Mouse (Mus musculus): ENCODE results near the gene Olfr1369-ps1. TPM values are rescaled to one million over a fixed set of nuclear protein-coding genes. Genes with fewer than 3 reads are reported as not detected.

Gene Olfr1369-ps1
- total and polyA plus RNA-seq, 3 experiments, result 0.13 TPM; not detected in 2

DNA sequence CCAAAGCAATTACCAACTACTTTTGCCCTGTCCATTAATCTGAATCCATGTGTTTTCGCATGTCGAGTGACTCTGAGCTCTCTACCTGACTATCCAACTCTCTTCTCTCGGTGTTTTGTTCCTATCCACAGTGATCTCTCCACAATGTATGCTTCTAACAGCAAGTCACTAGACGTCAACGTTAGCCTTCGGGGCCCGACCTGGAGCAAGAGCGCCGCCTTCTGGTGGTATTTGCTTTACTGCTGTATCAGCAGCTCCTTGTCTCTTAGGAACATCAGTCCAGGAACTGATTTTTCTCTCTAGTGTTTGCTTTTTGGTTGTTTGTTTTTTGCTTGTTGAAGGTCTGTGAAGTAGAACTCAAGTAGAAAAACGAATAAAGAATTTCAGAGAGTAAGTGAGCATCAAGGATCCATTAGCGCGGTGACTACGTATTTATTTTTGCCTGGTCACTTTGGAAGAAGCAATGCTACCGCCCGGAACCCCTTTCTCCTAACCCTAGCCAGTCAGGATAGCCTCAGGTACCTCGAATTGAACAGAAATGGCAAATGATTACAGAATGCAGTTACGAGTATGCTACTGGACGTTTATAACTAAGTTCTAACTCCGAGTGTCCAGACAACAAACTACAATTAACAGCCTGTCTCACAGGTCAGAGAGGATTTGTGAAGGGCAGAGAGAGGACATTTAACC lies 47.6 kb downstream of the Olfr1369-ps1 start (continued):
- TF ChIP-seq RCOR1 (conservative IDR thresholded peaks at IDR 0.05; ENCODE audit: low read depth, low read length) (peak; percentile 74; the same call in 1 of the 2 replicates), E2F4 (IDR thresholded peaks at IDR 0.05; ENCODE audit: insufficient replicate concordance, low read depth, low read length) (no peak), ZKSCAN1 (IDR thresholded peaks at IDR 0.05; ENCODE audit: borderline replicate concordance, low read depth, low read length) (no peak), ELF1 (IDR thresholded peaks at IDR 0.05; ENCODE audit: low read depth, low read length) (peak; percentile 32; the same call in 1 of the 2 replicates), SIN3A (IDR thresholded peaks at IDR 0.05; ENCODE audit: low read length) (peak; percentile 78), KAT2A (IDR thresholded peaks at IDR 0.05; ENCODE audit: insufficient replicate concordance, low read length) (0 out of 2 replicates have a peak, but pooled peaks have one; percentile 20), ZC3H11A (IDR thresholded peaks at IDR 0.05; ENCODE audit: low read depth, low read length) (no peak), NELFE (IDR thresholded peaks at IDR 0.05; ENCODE audit: low read depth, low read length) (0 out of 2 replicates have a peak, but pooled peaks have one; percentile 29), EP300 (IDR thresholded peaks at IDR 0.05; ENCODE audit: low read length) (no peak), MAX (IDR thresholded peaks at IDR 0.05; ENCODE audit: low read length) (peak; percentile 50; the same call in 1 of the 2 replicates), MAZ (IDR thresholded peaks at IDR 0.05; ENCODE audit: low read depth, low read length) (0 out of 2 replicates have a peak, but pooled peaks have one; percentile 55)

DNA sequence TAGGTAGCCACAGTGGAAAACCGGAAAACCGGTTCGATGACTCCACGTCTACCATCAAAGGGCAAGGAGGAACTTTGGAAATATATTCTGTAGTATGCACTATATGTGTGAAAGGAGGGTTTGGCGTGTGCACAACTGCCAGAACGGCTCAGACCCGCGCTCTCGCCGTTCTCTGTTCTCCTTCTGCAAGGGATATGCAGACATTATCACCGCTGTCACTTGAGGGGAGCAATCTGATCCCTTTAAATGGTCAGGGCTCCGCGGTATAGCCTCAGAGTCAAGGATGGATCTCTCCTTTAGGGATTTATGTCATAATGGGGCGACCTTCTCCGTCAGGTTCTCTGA lies 48.2 kb downstream of the Olfr1369-ps1 start:
- in situ Hi-C loops (cut with MboI; ENCODE audit: low pct_ligation_motif_present, low pct_unique_long_range_greater_than_20kb, low sequenced_read_pairs), result loop anchor here (25.0 kb wide), 3 partner anchors 222 to 1047 kb away; no protein-coding TSS in a partner anchor
- H3K4me1 ChIP-seq (ENCODE audit: control insufficient read depth in 1 of 2, insufficient read depth in 2 of 2), result peaks cover 0 to 3% of the 10 kb centered on the region in 2 experiments; a peak in 2 of 4 replicates

DNA sequence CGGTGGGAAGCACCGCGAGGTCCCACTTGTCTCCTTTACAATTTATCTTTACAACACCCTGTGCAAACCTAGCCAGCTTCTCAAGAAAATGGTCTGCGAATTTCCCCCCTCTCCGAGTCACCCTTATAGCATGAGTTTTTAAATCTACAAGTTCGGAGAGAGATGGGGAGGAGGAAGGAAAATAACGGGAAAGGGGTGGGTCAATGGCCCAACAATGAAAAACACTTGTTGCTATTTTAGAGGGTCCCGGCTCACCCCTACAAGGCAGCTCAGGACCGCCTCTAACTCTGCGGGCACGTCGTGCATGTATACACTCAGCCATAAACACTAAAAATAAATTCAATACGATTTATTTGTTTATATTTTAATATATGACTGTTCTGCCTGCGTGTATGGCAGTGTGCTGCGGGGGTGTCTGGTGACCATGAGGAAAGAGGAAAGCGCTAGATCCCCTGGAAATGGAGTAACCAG lies 48.8 kb downstream of the Olfr1369-ps1 start:
- Histone ChIP-seq H3K36me3 (replicated peaks in 1 of 2; ENCODE audit: control insufficient read depth in 1 of 2, insufficient read depth in 1 of 2, low read length in 1 of 2) (no peaks in the 10 kb centered on the region), H3K4me2 (ENCODE audit: insufficient read depth, low read depth, poor library complexity, severe bottlenecking) (peak overlapping the region; percentile 100), H3K9me3 (replicated peaks; ENCODE audit: low read length) (no peaks in the 10 kb centered on the region), H3K4me3 (replicated peaks in 1 of 3; ENCODE audit: low read depth in 2 of 3, low read length in 2 of 3, poor library complexity in 1 of 3) (peak overlapping the region; percentile 65 to 67 (median 67)), H3K27ac (ENCODE audit: insufficient read depth, low read depth) (no peak overlapping the region), H3K79me2 (replicated peaks; ENCODE audit: control insufficient read depth, extremely low read depth, insufficient read depth, poor library complexity, severe bottlenecking) (no peaks in the 10 kb centered on the region), H3K4me1 (ENCODE audit: control insufficient read depth in 1 of 2, insufficient read depth in 2 of 2) (peaks cover 0 to 3% of the 10 kb centered on the region in 2 experiments; a peak in 2 of 4 replicates), H3K27me3 (replicated peaks) (peaks cover 22% of the 10 kb centered on the region), H3K9ac (ENCODE audit: insufficient read depth, low read depth) (peak overlapping the region; percentile 68)
- in situ Hi-C loops (cut with MboI; ENCODE audit: low pct_ligation_motif_present, low pct_unique_long_range_greater_than_20kb, low sequenced_read_pairs) (loop anchor here (5.0 to 25.0 kb wide), 4 partner anchors 167 to 1048 kb away; no protein-coding TSS in a partner anchor), dilution Hi-C loops (cut with MboI; ENCODE audit: extremely low pct_ligation_motif_present, extremely low pct_unique_long_range_greater_than_20kb, low sequenced_read_pairs) (no loop called here)
- TF ChIP-seq USF2 (conservative IDR thresholded peaks at IDR 0.05; ENCODE audit: low read depth, low read length) (no peak), CHD1 (IDR thresholded peaks at IDR 0.05; ENCODE audit: low read depth, low read length) (no peak), UBTF (IDR thresholded peaks at IDR 0.05; ENCODE audit: low read depth, low read length) (no peak), MXI1 (IDR thresholded peaks at IDR 0.05; ENCODE audit: low read depth, low read length) (no peak), CTCF (conservative IDR thresholded peaks at IDR 0.05 in 1 of 2, IDR thresholded peaks at IDR 0.05 in 1 of 2; ENCODE audit: low read depth in 2 of 2, low read length in 2 of 2) (no peak), HCFC1 (IDR thresholded peaks at IDR 0.05; ENCODE audit: low read depth, low read length) (no peak), BHLHE40 (IDR thresholded peaks at IDR 0.05; ENCODE audit: low read depth, low read length) (no peak), GABPA (IDR thresholded peaks at IDR 0.05; ENCODE audit: insufficient replicate concordance, low read depth, low read length) (no peak), KAT2A (IDR thresholded peaks at IDR 0.05; ENCODE audit: insufficient replicate concordance, low read length) (no peak), MAZ (IDR thresholded peaks at IDR 0.05; ENCODE audit: low read depth, low read length) (no peak), ZKSCAN1 (IDR thresholded peaks at IDR 0.05; ENCODE audit: borderline replicate concordance, low read depth, low read length) (no peak), SIN3A (IDR thresholded peaks at IDR 0.05; ENCODE audit: low read length) (no peak), MAFK (IDR thresholded peaks at IDR 0.05; ENCODE audit: insufficient replicate concordance, low read length) (no peak), EP300 (IDR thresholded peaks at IDR 0.05; ENCODE audit: low read length) (no peak), ETS1 (conservative IDR thresholded peaks at IDR 0.05; ENCODE audit: low read depth, low read length) (no peak), MYC (IDR thresholded peaks at IDR 0.05; ENCODE audit: low read depth, low read length) (no peak), IRF4 (IDR thresholded peaks at IDR 0.05; ENCODE audit: low read depth, low read length) (no peak), ELF1 (IDR thresholded peaks at IDR 0.05; ENCODE audit: low read depth, low read length) (no peak)
- DNase-seq (ENCODE audit: extremely low read depth), result no peak

More for the DNA sequence above, 48.2 kb downstream of the Olfr1369-ps1 start:
- TF ChIP-seq UBTF (IDR thresholded peaks at IDR 0.05; ENCODE audit: low read depth, low read length) (no peak), POLR2A (IDR thresholded peaks at IDR 0.05; ENCODE audit: low read depth, low read length) (no peak), ETS1 (conservative IDR thresholded peaks at IDR 0.05; ENCODE audit: low read depth, low read length) (no peak), MYC (IDR thresholded peaks at IDR 0.05; ENCODE audit: low read depth, low read length) (no peak), ZKSCAN1 (IDR thresholded peaks at IDR 0.05; ENCODE audit: borderline replicate concordance, low read depth, low read length) (no peak), SIN3A (IDR thresholded peaks at IDR 0.05; ENCODE audit: low read length) (0 out of 2 replicates have a peak, but pooled peaks have one; percentile 4), CHD1 (IDR thresholded peaks at IDR 0.05; ENCODE audit: low read depth, low read length) (0 out of 2 replicates have a peak, but pooled peaks have one; percentile 54)
- H3K4me3 ChIP-seq (replicated peaks in 1 of 3; ENCODE audit: low read depth in 2 of 3, low read length in 2 of 3, poor library complexity in 1 of 3), result peak overlapping the region; percentile 65 to 67 (median 67)
- peak overlapping the region; percentile 100 for H3K4me2 ChIP-seq (ENCODE audit: insufficient read depth, low read depth, poor library complexity, severe bottlenecking)
- H3K9me3 ChIP-seq (replicated peaks; ENCODE audit: low read length), result no peaks in the 10 kb centered on the region
- peaks cover 18% of the 10 kb centered on the region for H3K27me3 ChIP-seq (replicated peaks)
- DNase-seq (ENCODE audit: extremely low read depth), result no peak
- H3K27ac ChIP-seq (ENCODE audit: insufficient read depth, low read depth), result no peak overlapping the region
- peak overlapping the region; percentile 68 for H3K9ac ChIP-seq (ENCODE audit: insufficient read depth, low read depth)
- H3K36me3 ChIP-seq (replicated peaks in 1 of 2; ENCODE audit: control insufficient read depth in 1 of 2, insufficient read depth in 1 of 2, low read length in 1 of 2), result no peaks in the 10 kb centered on the region
- dilution Hi-C loops (cut with MboI; ENCODE audit: extremely low pct_ligation_motif_present, extremely low pct_unique_long_range_greater_than_20kb, low sequenced_read_pairs), result no loop called here
- no peaks in the 10 kb centered on the region for H3K79me2 ChIP-seq (replicated peaks; ENCODE audit: control insufficient read depth, extremely low read depth, insufficient read depth, poor library complexity, severe bottlenecking)
